Mouse (Mus musculus) lung, postnatal 0 days (tissue): ENCODE data around the gene Mad2l1bp.

Experiments
- CTCF ChIP-seq: IDR thresholded peaks from 2 replicates; pipeline ENCODE4 v1.5.1; 2016; ENCODE audit warnings: antibody characterized with exemption, mild to moderate bottlenecking
- EP300 ChIP-seq: IDR thresholded peaks from 2 replicates; pipeline ENCODE4 v1.6.1; 2016; ENCODE audit warnings: antibody characterized with exemption, mild to moderate bottlenecking, control low read depth

DNA sequence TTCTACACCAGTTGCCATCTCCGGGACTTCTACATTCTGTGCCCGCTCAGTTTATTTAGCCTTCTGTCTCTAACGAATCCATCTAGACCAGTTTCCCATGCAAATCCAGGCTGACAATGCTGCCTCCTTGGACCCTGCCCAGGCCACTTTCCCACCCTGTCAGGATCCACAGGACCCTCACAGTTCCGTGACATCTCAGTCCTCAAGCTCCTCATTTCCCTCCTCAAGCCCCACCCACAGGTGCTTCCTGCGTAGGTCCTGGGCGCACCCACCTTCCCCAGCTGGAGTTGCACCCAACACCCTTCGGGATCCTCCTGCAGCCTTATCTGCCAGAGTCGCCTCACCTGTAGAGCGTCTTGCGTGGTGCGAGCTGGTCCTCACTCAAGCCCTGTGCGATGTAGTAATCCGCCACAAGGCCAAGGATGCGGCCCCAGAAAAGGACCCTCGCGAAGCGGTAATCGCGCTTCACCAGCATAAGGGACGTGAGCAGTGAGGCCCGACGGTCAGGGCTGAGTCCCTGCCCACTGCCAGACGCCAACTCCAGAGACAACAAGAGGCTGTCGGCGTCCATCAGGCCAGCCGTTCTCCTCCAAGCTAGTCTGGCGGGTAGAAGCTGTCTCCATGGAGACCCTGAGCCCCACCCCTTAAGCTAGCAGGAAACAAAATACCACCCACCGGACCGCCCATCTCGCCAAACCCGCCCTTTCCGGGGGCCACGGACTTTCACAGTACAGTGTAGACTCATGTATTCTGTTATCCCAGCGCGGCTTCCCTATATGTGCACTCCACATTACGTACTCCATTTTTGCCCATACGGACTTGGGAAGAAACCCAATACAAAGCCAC, 9.6 kb downstream of the Mad2l1bp start, which contains the start of gene Rsph9:
- TF ChIP-seq CTCF (no peak; the same call in 1 of the 2 replicates), EP300 (no peak)
